Mouse (Mus musculus) brown adipose tissue, adult 24 weeks (tissue): ENCODE results near the gene Cd59b. TPM values are rescaled to one million over a fixed set of nuclear protein-coding genes. Genes with fewer than 3 reads are reported as not detected.

Experiments
- H3K27ac ChIP-seq: fragments of 200-500 bp; replicated peaks from 2 replicates; pipeline ENCODE4 v1.5.1; 2012; ENCODE audit warnings: low read depth, mild to moderate bottlenecking, low read length
- H3K4me1 ChIP-seq: fragments of 200-500 bp; 2 replicates; pipeline ENCODE4 v1.6.1; 2012; ENCODE audit warnings: low read length, mixed read lengths; ENCODE audit not compliant: control insufficient read depth, insufficient read depth, insufficient read length
- H3K4me3 ChIP-seq: fragments of 200-500 bp; 2 replicates; pipeline ENCODE4 v1.5.1; 2012; ENCODE audit warnings: low read depth, mild to moderate bottlenecking, low read length, moderate library complexity; ENCODE audit not compliant: insufficient read depth
- polyA plus RNA-seq: library from polyadenylated mRNA; stranded (reverse); fragments of >200 nt; gene quantifications from 2 replicates; pipeline ENCODE4 v1.2.4, GENCODE M21; 2012; ENCODE audit not compliant: missing spikeins, insufficient read depth, insufficient read length

The Cd59b gene
- polyA plus RNA-seq = 55.9 and 57.5 TPM in 2 replicates

- H3K4me3 ChIP-seq = peak within 1 kb of the TSS; percentile 73
- no peaks in the 10 kb centered on the region for H3K4me1 ChIP-seq
- peak within 1 kb of the TSS; percentile 75; the same call in 1 of the 2 replicates for H3K27ac ChIP-seq
These were observed at the start of gene Cd59b for GRCm38 (mm10) chr2:104069704-104070185. TSS of gene Cd59b (plus strand) at chr2:104069849.

DNA sequence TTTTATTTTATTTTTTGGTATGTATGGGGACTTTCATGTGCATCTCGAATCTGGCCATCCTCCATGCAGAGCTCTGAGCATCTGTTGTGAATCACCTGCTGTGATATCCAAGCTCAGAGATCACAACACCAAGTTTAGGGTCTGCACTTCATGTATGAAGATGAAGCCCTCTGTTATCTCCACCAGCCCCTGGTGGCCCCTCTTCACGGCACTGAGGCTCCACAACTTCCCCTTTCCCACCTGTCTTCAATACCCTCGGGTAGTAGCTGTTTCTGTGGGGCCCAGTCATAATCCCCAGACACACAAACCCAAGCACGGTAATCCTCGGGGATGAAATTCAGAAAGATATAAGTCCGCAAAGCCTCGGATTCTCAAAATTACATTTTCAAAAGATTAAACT, 46.6 kb upstream of the Cd59b start:
- Histone ChIP-seq H3K4me1 (no peaks in the 10 kb centered on the region), H3K4me3 (no peak overlapping the region)

GRCm38 (mm10) chr2:104024656-104025055, 45.0 kb upstream of the Cd59b start:
- Histone ChIP-seq H3K4me3 (no peak overlapping the region), H3K4me1 (no peaks in the 10 kb centered on the region), H3K27ac (no peak overlapping the region)

More for the DNA sequence above, 46.6 kb upstream of the Cd59b start:
- no peak overlapping the region for H3K27ac ChIP-seq

GRCm38 (mm10) chr2:104027458-104028138, 42.1 kb upstream of the Cd59b start, which contains the start of gene Fbxo3:
TSS of gene Fbxo3 (plus strand) at chr2:104027721.
- Histone ChIP-seq H3K27ac (peak within 1 kb of the TSS; percentile 86), H3K4me3 (peak within 1 kb of the TSS; percentile 98), H3K4me1 (no peaks in the 10 kb centered on the region)

- Histone ChIP-seq H3K4me3 (peak within 1 kb of the TSS; percentile 98), H3K4me1 (no peaks in the 10 kb centered on the region), H3K27ac (peak within 1 kb of the TSS; percentile 86)
These were observed 41.4 kb upstream of the Cd59b start, which contains the start of gene 4931422A03Rik for GRCm38 (mm10) chr2:104028139-104028723. TSS of gene 4931422A03Rik (minus strand) at chr2:104028361.

- H3K4me3 ChIP-seq = peak overlapping the region; percentile 98
- H3K27ac ChIP-seq = no peak overlapping the region
These were observed 40.6 kb upstream of the Cd59b start for GRCm38 (mm10) chr2:104029074-104029473.

GRCm38 (mm10) chr2:104030381-104030780, 39.3 kb upstream of the Cd59b start:
- Histone ChIP-seq H3K4me3 (no peak overlapping the region), H3K4me1 (no peaks in the 10 kb centered on the region), H3K27ac (no peak overlapping the region)

More at GRCm38 (mm10) chr2:104029074-104029473, 40.6 kb upstream of the Cd59b start:
- no peaks in the 10 kb centered on the region for H3K4me1 ChIP-seq

GRCm38 (mm10) chr2:104032056-104032455, 37.6 kb upstream of the Cd59b start:
- no peaks in the 10 kb centered on the region for H3K4me1 ChIP-seq
- H3K4me3 ChIP-seq = no peak overlapping the region
- no peak overlapping the region for H3K27ac ChIP-seq

- no peak overlapping the region for H3K27ac ChIP-seq
- no peak overlapping the region for H3K4me3 ChIP-seq
- H3K4me1 ChIP-seq = no peaks in the 10 kb centered on the region
These were observed 34.7 kb upstream of the Cd59b start for GRCm38 (mm10) chr2:104034832-104035472.

- Histone ChIP-seq H3K27ac (no peak overlapping the region; the same call in 1 of the 2 replicates), H3K4me3 (no peak overlapping the region), H3K4me1 (no peaks in the 10 kb centered on the region)
These were observed 34.1 kb upstream of the Cd59b start for GRCm38 (mm10) chr2:104035595-104035994.

DNA sequence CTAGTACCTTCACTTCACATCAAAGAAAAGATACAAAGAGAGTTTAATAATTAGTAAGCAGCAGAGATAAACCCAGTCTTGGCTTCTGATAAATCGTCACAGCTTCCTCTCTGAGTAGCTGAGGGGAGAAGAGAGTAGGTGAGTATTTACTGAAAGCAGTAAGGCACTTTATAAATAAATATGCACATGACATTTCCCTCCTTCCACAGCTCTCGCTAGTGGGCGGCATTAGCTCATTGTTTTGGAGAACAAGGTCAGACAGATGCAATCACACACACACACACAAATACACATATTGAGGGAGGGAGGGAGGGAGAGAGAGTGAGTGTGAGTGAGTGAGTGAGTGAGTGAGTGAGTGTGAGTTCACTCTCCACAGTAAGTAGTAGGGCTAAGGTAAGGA, 33.3 kb upstream of the Cd59b start:
- no peak overlapping the region for H3K4me3 ChIP-seq
- no peaks in the 10 kb centered on the region for H3K4me1 ChIP-seq
- no peak overlapping the region for H3K27ac ChIP-seq

- H3K4me3 ChIP-seq = no peak overlapping the region
- H3K4me1 ChIP-seq = peaks cover 5% of the 10 kb centered on the region
- no peak overlapping the region for H3K27ac ChIP-seq
These were observed 31.4 kb upstream of the Cd59b start for GRCm38 (mm10) chr2:104038236-104038635.

DNA sequence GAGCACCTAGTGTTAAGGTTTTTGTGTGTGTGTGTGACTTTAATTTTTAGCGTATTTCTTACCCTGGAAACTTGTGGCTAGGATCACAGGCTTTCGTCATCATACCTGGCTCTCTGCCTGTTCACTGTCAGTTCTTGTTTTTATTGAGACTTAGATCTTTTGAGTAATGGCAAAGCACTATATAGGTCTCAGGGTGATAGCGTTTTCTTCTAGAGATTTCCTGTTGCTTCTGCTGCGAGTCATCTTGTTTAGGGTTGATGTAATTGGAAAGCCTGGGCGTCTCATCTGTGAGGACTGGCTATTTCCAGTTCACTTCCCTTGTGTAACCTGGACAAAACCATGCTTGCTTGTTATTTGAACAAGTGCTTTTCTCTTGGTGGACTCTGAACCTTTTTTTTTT, 28.0 kb upstream of the Cd59b start:
- H3K4me3 ChIP-seq = no peak overlapping the region
- peak overlapping the region; percentile 84 for H3K27ac ChIP-seq
- peaks cover 5% of the 10 kb centered on the region for H3K4me1 ChIP-seq

DNA sequence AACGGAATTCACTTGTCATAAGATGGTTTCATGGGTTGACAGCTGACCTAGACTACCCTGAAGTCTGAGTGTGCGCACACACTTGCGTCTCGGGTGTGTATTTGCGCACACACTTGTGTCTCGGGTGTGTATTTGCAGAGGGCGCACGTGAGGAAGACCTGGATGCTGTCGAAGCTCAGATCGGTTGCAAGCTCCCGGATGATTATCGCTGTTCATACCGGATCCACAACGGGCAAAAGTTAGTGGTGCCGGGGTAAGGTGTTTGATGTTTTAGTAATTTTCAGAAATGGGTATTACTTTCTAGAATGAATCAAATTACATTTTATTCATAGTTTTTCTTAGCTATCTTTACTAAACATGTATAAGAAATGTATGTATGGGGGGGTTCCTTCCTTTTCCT, 26.9 kb upstream of the Cd59b start:
- Histone ChIP-seq H3K4me1 (peaks cover 5% of the 10 kb centered on the region), H3K27ac (no peak overlapping the region), H3K4me3 (no peak overlapping the region)
